Comparison of ENCODE assay signal across 9 mouse cellular contexts in the genomic region with DNA sequence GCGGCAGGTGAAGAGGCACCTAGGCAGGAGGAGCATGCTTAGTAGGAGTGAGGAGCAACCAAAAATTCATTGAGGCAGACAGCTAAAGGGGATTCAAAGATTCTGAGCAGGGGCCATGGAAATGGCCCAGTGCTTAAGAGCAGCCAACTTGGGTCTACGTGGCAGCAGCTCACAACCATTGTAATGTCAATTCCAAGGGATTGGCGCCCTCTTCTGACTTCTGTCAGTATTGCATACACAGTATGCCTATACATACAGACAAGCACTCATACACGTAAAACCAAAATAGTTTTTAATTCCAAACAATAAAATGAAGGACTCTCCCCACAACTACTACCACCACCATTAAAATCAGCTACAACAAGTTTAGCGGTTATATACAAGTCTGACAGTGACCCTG.
A peak's percentile ranks its signal among the peaks of the same experiment; 100 is the strongest.
DNase-seq lines count a peak whose midpoint lies in the region; ATAC-seq and TF ChIP-seq lines count a peak whose summit lies in the region.
"Had no signal": no experiment of that assay in that cellular context is flagged by ENCODE, and none has a peak within 500 bp of the region (broad histone marks: within the 10 kb centered on the region; RNA-seq: fewer than 3 reads in every experiment).

No protein-coding gene starts in this region.

- no peaks in the 10 kb centered on the region for H3K4me1 ChIP-seq in heart, adult 2 months (ENCODE audit: control insufficient read depth, insufficient read depth, low read length)
- H3K4me1 ChIP-seq in heart, embryonic 12.5 days (replicated peaks), result no peaks in the 10 kb centered on the region
- H3K4me1 ChIP-seq in spleen, adult 2 months (ENCODE audit: control insufficient read depth, insufficient read depth, insufficient read length), result no peaks in the 10 kb centered on the region
- H3K4me1 ChIP-seq: embryonic facial prominence, embryonic 12.5 days had no signal

- H3K9me3 ChIP-seq in heart, embryonic 12.5 days (replicated peaks), result 0 out of 2 replicates have a peak, but pooled peaks cover 5% of the 10 kb centered on the region
- H3K9me3 ChIP-seq: embryonic facial prominence, embryonic 12.5 days had no signal

- intact Hi-C loops in heart, adult 2 months (cut with DNase I), result loop anchor here (1.0 kb wide), 1 partner anchor 242 kb away; no protein-coding TSS in a partner anchor
- intact Hi-C loops in left cerebral cortex, postnatal 4 days (cut with DNase I), result loop anchor here (10.0 kb wide), 2 partner anchors 65 to 245 kb away; no protein-coding TSS in a partner anchor

- no peak for TF ChIP-seq EP300 in heart, adult 2 months (IDR thresholded peaks at IDR 0.05; ENCODE audit: insufficient read depth, low read depth, low read length)

- no peak for ATAC-seq in heart, embryonic 12.5 days (ENCODE audit: insufficient number of reproducible peaks, low FRiP score)

- H3K9ac ChIP-seq in heart, adult 2 months (ENCODE audit: low read depth, low read length), result no peak overlapping the region
- H3K9ac ChIP-seq in heart, embryonic 12.5 days, result no peak overlapping the region
- H3K9ac ChIP-seq: embryonic facial prominence, embryonic 12.5 days had no signal

- TF ChIP-seq CTCF in heart, adult 2 months (IDR thresholded peaks at IDR 0.05), result peak; percentile 70
- no peak for TF ChIP-seq CTCF in spleen, adult 2 months (IDR thresholded peaks at IDR 0.05; ENCODE audit: extremely low read depth, insufficient read depth, insufficient read length, insufficient replicate concordance)

- H3K4me2 ChIP-seq in heart, embryonic 12.5 days, result no peak overlapping the region
- H3K4me2 ChIP-seq: embryonic facial prominence, embryonic 12.5 days had no signal

- H3K36me3 ChIP-seq in heart, adult 2 months (ENCODE audit: control insufficient read depth, insufficient read depth, low read length), result no peaks in the 10 kb centered on the region
- H3K36me3 ChIP-seq in heart, embryonic 12.5 days, result 0 out of 2 replicates have a peak, but pooled peaks cover under 1% of the 10 kb centered on the region
- H3K36me3 ChIP-seq in spleen, adult 2 months (ENCODE audit: control insufficient read depth, insufficient read depth, low read length), result no peaks in the 10 kb centered on the region
- H3K36me3 ChIP-seq: embryonic facial prominence, embryonic 12.5 days had no signal

- H3K79me2 ChIP-seq in heart, adult 2 months (replicated peaks; ENCODE audit: control insufficient read depth, insufficient read depth, low read length), result no peaks in the 10 kb centered on the region

- no peak for DNase-seq in heart, adult 2 months
- DNase-seq in right cerebral cortex, postnatal 14 days, result peak; percentile 65
- no peak for DNase-seq in right cerebral cortex, adult 18-20 months
- DNase-seq in c-Kit-negative CD71-positive TER-119-positive erythroid progenitor cells, embryonic 14.5 days (ENCODE audit: low read depth, low spot score), result peak; percentile 67
- DNase-seq in left cerebral cortex, postnatal 4 days, result peak; percentile 72
- DNase-seq in spleen, adult 2 months (ENCODE audit: low read depth in 1 of 2, low spot score in 2 of 2), result peak; percentile 5 to 31
- DNase-seq in urinary bladder, postnatal 36 days (ENCODE audit: low spot score in 2 of 2), result no peak

- H3K4me3 ChIP-seq in heart, adult 2 months, result no peak overlapping the region
- H3K4me3 ChIP-seq in heart, embryonic 12.5 days, result no peak overlapping the region
- H3K4me3 ChIP-seq in spleen, adult 2 months (ENCODE audit: extremely low read depth, insufficient read depth, insufficient read length), result no peak overlapping the region
- H3K4me3 ChIP-seq: embryonic facial prominence, embryonic 12.5 days had no signal

- WGBS in heart, adult 2 months, result 78% methylated on average over 5 of the region's 5 CpGs
- WGBS in heart, embryonic 12.5 days, result 67% methylated on average over 5 of the region's 5 CpGs
- WGBS in spleen, adult 2 months, result 89% methylated on average over 5 of the region's 5 CpGs

- no peaks in the 10 kb centered on the region for H3K27me3 ChIP-seq in heart, adult 2 months (ENCODE audit: control insufficient read depth, insufficient read depth, low read length)
- no peaks in the 10 kb centered on the region for H3K27me3 ChIP-seq in heart, embryonic 12.5 days (replicated peaks)
- no peaks in the 10 kb centered on the region for H3K27me3 ChIP-seq in spleen, adult 2 months (ENCODE audit: control insufficient read depth, insufficient read depth, low read length)
- H3K27me3 ChIP-seq: embryonic facial prominence, embryonic 12.5 days had no signal

- no peak overlapping the region for H3K27ac ChIP-seq in heart, adult 2 months
- H3K27ac ChIP-seq in heart, embryonic 12.5 days (ENCODE audit: poor library complexity, severe bottlenecking), result no peak overlapping the region
- no peak overlapping the region for H3K27ac ChIP-seq in spleen, adult 2 months (ENCODE audit: insufficient read depth, low read length)
- H3K27ac ChIP-seq: embryonic facial prominence, embryonic 12.5 days had no signal

- no peak for TF ChIP-seq POLR2A in heart, adult 2 months (IDR thresholded peaks at IDR 0.05; ENCODE audit: insufficient read depth, low read depth, low read length)
- no peak for TF ChIP-seq POLR2A in spleen, adult 2 months (IDR thresholded peaks at IDR 0.05; ENCODE audit: low read depth, low read length)

Comparison
In these comparisons a context has a peak if more than half of its experiments do, and no peak if none do; other contexts are left out.
1. DNase-seq: peak in right cerebral cortex, postnatal 14 days (single experiment), c-Kit-negative CD71-positive TER-119-positive erythroid progenitor cells, embryonic 14.5 days (single experiment), left cerebral cortex, postnatal 4 days (single experiment) and spleen, adult 2 months (2 of 2); none in heart, adult 2 months (0 of 2), right cerebral cortex, adult 18-20 months (single experiment) and urinary bladder, postnatal 36 days (0 of 2).